Mouse (Mus musculus) ES-E14 (cell line): Measurements from ENCODE around the gene Olfr784. TPM values are rescaled to one million over a fixed set of nuclear protein-coding genes. Genes with fewer than 3 reads are reported as not detected.

Experiments
- DNase-seq: peaks from one replicate; pipeline ENCODE4 v3.0.0-alpha.2; 2013; ENCODE audit warnings: low read depth, low spot score
- H3K27ac ChIP-seq: 2 replicates; pipeline ENCODE4 v1.5.1; 2012; ENCODE audit warnings: low read depth, mild to moderate bottlenecking, low read length, moderate library complexity, mixed read lengths; ENCODE audit not compliant: poor library complexity, insufficient read depth, severe bottlenecking
- H3K36me3 ChIP-seq: 2 replicates; pipeline ENCODE4 v1.6.1; 2012; ENCODE audit warnings: mild to moderate bottlenecking, low read length, moderate library complexity, mixed read lengths; ENCODE audit not compliant: control insufficient read depth, poor library complexity, insufficient read depth, severe bottlenecking
- H3K4me1 ChIP-seq, 2 experiments: fragments of 150-350 bp in 1 of 2; sonication (generic) in 1 of 2; 2 replicates each; pipeline ENCODE4 v1.6.1; 2012; ENCODE audit warnings: low read length in 2 of 2, mild to moderate bottlenecking in 1 of 2, mixed read lengths in 1 of 2; ENCODE audit not compliant: control insufficient read depth in 2 of 2, insufficient read depth in 2 of 2, poor library complexity in 1 of 2
- H3K4me3 ChIP-seq, 2 experiments: fragments of 150-350 bp in 1 of 2; sonication (generic) in 1 of 2; 2 replicates each; pipeline ENCODE4 v1.5.1; 2012; ENCODE audit warnings: low read length in 2 of 2, low read depth in 1 of 2, mild to moderate bottlenecking in 1 of 2, mixed read lengths in 1 of 2; ENCODE audit not compliant: insufficient read depth in 1 of 2, poor library complexity in 1 of 2, severe bottlenecking in 1 of 2
- H3K9ac ChIP-seq: 2 replicates; pipeline ENCODE4 v1.6.1; 2012; ENCODE audit warnings: low read depth, mild to moderate bottlenecking, low read length, mixed read lengths; ENCODE audit not compliant: poor library complexity, insufficient read depth, severe bottlenecking
- H3K9me3 ChIP-seq: fragments of 150-350 bp; sonication (generic); 2 replicates; pipeline ENCODE4 v1.6.1; 2012; ENCODE audit warnings: low read depth, mild to moderate bottlenecking, low read length; ENCODE audit not compliant: control insufficient read depth, insufficient read depth
- CHD2 ChIP-seq: IDR thresholded peaks from 2 replicates; pipeline ENCODE4 v1.6.1; 2014; ENCODE audit warnings: mild to moderate bottlenecking, low read depth, low read length, inconsistent platforms
- HCFC1 ChIP-seq: IDR thresholded peaks from 2 replicates; pipeline ENCODE4 v1.6.1; 2012; ENCODE audit warnings: low read length, inconsistent platforms, borderline replicate concordance; ENCODE audit not compliant: insufficient read depth
- MAFK ChIP-seq: IDR thresholded peaks from 2 replicates; pipeline ENCODE4 v1.6.1; 2014; ENCODE audit warnings: mild to moderate bottlenecking, low read depth, low read length, inconsistent platforms; ENCODE audit not compliant: insufficient read depth
- ZC3H11A ChIP-seq: IDR thresholded peaks from 2 replicates; pipeline ENCODE4 v1.6.1; 2012; ENCODE audit warnings: low read depth, mild to moderate bottlenecking, inconsistent platforms, low read length, borderline replicate concordance
- ZNF384 ChIP-seq: IDR thresholded peaks from 2 replicates; pipeline ENCODE4 v1.6.1; 2012; ENCODE audit warnings: low read depth, low read length, inconsistent platforms
- in situ Hi-C, 2 experiments: fragments of 600-800 bp; cut with MboI; formaldehyde crosslinking; loops; one replicate each; pipeline ENCODE4 v1.15.1; 2025; ENCODE audit warnings: low sequenced_read_pairs in 2 of 2, inconsistent platforms in 1 of 2; ENCODE audit not compliant: unreplicated experiment in 2 of 2
- total RNA-seq: library from RNA; depleted of rRNA; stranded (reverse); fragments of 300-350 nt; gene quantifications from 2 replicates; pipeline ENCODE4 v1.2.3, GENCODE M21; 2012; rRNA removed

The Olfr784 gene
- total RNA-seq, 1 experiment: 0.22 TPM

DNA sequence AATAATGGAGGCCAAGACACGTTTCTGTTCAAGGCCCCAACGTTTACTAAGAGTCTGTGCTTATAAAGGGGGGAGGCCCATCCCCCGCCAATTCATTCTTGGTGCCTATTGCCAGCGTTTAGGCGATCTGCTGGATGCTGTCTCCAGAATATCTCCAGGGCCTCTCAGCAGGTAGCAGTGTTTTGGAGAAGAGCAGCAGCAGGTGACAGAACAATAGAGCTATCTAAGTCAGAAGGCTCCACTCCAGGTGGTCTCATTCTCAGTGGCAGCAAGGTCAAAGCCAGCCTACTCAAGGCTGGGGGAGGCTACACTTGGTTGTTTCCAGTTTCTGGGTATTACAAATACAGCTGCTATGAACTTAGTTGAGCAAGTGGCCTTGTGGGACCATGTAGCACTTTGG is 17.0 kb downstream of the Olfr784 start:
- H3K27ac ChIP-seq: no peak overlapping the region
- H3K36me3 ChIP-seq: no peaks in the 10 kb centered on the region
- no peak for DNase-seq
- H3K9me3 ChIP-seq: peaks cover 8% of the 10 kb centered on the region
- H3K9ac ChIP-seq: no peak overlapping the region
- in situ Hi-C loops: no loop called here
- no peak overlapping the region for H3K4me3 ChIP-seq
- no peaks in the 10 kb centered on the region for H3K4me1 ChIP-seq
- TF ChIP-seq CHD2 (no peak), ZNF384 (no peak), HCFC1 (no peak), MAFK (no peak), ZC3H11A (no peak)

DNA sequence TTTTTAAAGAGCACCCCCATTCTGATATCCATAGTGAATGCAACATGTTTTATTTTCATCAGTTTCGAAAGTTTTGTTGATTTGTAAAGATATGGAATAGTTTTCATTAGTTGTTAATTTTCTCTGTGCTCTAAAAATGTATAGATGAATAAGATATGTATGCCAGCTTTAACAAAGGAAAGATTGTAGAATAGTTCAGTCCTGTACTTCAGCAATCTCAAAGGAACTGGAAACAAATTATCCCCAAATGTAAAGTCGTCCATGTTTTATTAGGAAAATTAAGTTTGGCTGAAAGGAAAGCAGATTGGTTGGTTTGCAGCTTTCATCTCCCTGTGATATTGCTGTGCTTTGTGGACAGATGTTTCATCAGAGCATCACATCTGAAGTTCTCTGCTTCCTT is 21.2 kb downstream of the Olfr784 start, which contains the start of gene Olfr785:
Olfr785 (plus strand) TSS at position 301 of the 400 bp plus-strand sequence.
- TF ChIP-seq HCFC1 (no peak), MAFK (no peak), ZNF384 (no peak), CHD2 (no peak), ZC3H11A (no peak)
- Histone ChIP-seq H3K27ac (no peak within 1 kb of the TSS), H3K36me3 (no peaks in the 10 kb centered on the region), H3K4me1 (no peaks in the 10 kb centered on the region), H3K9ac (no peak within 1 kb of the TSS), H3K4me3 (no peak within 1 kb of the TSS), H3K9me3 (no peaks in the 10 kb centered on the region)
- DNase-seq: no peak
- in situ Hi-C loops: no loop called here

DNA sequence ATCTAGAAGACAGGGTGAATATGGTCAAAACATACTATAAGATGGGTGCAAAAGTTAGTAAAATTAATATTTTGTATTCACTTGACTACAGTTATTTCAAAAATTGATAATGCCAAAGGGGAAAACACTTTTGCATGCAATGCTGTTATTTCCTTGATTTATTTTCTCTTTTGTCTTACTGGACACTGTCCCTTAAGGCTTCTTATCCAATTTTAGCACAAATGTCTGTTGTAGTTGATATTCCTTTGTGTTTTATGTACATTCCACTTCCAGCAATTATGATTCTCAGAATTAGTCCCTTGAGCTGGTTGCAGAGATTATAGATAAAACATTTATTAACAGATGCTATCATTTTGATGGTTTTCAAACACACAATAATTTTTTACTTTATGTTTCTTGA is 43.1 kb downstream of the Olfr784 start, which contains the start of gene Olfr786:
Olfr786 (plus strand) TSS at position 301 of the 400 bp plus-strand sequence.
- in situ Hi-C loops: no loop called here

More for the DNA sequence above, 43.1 kb downstream of the Olfr784 start, which contains the start of gene Olfr786:
- H3K9ac ChIP-seq: no peak within 1 kb of the TSS
- H3K4me3 ChIP-seq: no peak within 1 kb of the TSS
- H3K27ac ChIP-seq: no peak within 1 kb of the TSS
- DNase-seq: no peak
- H3K9me3 ChIP-seq: no peaks in the 10 kb centered on the region
- H3K4me1 ChIP-seq: no peaks in the 10 kb centered on the region
- H3K36me3 ChIP-seq: no peaks in the 10 kb centered on the region
- TF ChIP-seq CHD2 (no peak), HCFC1 (no peak), ZC3H11A (no peak), MAFK (no peak), ZNF384 (no peak)

Other genes with a start within 250 kb of the Olfr784 start
- gene Olfr770, start 245.1 kb upstream of the Olfr784 start, total RNA-seq: not detected in 2 replicates
- gene Olfr771, start 219.3 kb upstream of the Olfr784 start, total RNA-seq: not detected in 2 replicates
- gene Olfr772, start 206.2 kb upstream of the Olfr784 start, total RNA-seq: 0.21 TPM in 1 of 2 replicates, not detected in the other
- not detected in 2 replicates for gene Olfr773, start 196.7 kb upstream of the Olfr784 start, total RNA-seq
- not detected in 2 replicates for gene Olfr774, start 147.9 kb upstream of the Olfr784 start, total RNA-seq
- not detected in 2 replicates for gene Olfr775, start 135.7 kb upstream of the Olfr784 start, total RNA-seq
- not detected in 2 replicates for gene Olfr776, start 125.0 kb upstream of the Olfr784 start, total RNA-seq
- gene Olfr777, start 112.6 kb upstream of the Olfr784 start, total RNA-seq: not detected in 2 replicates
- gene Olfr780, start 66.0 kb upstream of the Olfr784 start, total RNA-seq: not detected in 2 replicates
- not detected in 2 replicates for gene Olfr781, start 55.2 kb upstream of the Olfr784 start, total RNA-seq
- not detected in 2 replicates for gene Olfr782, start 35.2 kb upstream of the Olfr784 start, total RNA-seq
- not detected in 2 replicates for gene Olfr785, start 21.3 kb downstream of the Olfr784 start, total RNA-seq
- not detected in 2 replicates for gene Olfr786, start 43.2 kb downstream of the Olfr784 start, total RNA-seq
- gene Olfr787, start 77.8 kb downstream of the Olfr784 start, total RNA-seq: 0.62 and 0.95 TPM in 2 replicates
- 0.05 TPM in 1 of 2 replicates, not detected in the other for gene Olfr788, start 86.9 kb downstream of the Olfr784 start, total RNA-seq
- not detected in 2 replicates for gene Olfr789, start 100.7 kb downstream of the Olfr784 start, total RNA-seq
- gene Olfr790, start 114.4 kb downstream of the Olfr784 start, total RNA-seq: not detected in 2 replicates
- gene Olfr791, start 137.7 kb downstream of the Olfr784 start, total RNA-seq: not detected in 2 replicates
- gene Olfr792, start 155.1 kb downstream of the Olfr784 start, total RNA-seq: not detected in 2 replicates
- not detected in 2 replicates for gene Olfr794, start 183.6 kb downstream of the Olfr784 start, total RNA-seq
- not detected in 2 replicates for gene Olfr796, start 228.5 kb downstream of the Olfr784 start, total RNA-seq
- gene Olfr798, start 243.9 kb downstream of the Olfr784 start, total RNA-seq: not detected in 2 replicates